Mouse (Mus musculus) left cerebral cortex, postnatal 25 days (tissue): ENCODE data around the gene Sox4. TPM values are rescaled to one million over a fixed set of nuclear protein-coding genes. Genes with fewer than 3 reads are reported as not detected.

Experiments used
- DNase-seq, 2 experiments: peaks; one replicate each; pipeline ENCODE4 v3.0.0; 2022; ENCODE audit warnings: low spot score in 2 of 2, mixed read lengths in 1 of 2
- intact Hi-C: fragments of 180-260 bp; cut with DNase I; formaldehyde crosslinking; loops from one replicate; pipeline ENCODE4 v1.15.1; 2025
- total RNA-seq, 2 experiments: library from RNA; stranded (reverse); gene quantifications; 2 replicates each; pipeline ENCODE4 v1.2.3; 2021

Gene Sox4
- total RNA-seq, 2 experiments from 2014 or later, result 24.3 to 24.5 TPM

GRCm38 (mm10) chr13:28949279-28949915 is 4.1 kb downstream of the Sox4 start:
- intact Hi-C loops, result no loop called here
- DNase-seq, result peak; percentile 21 to 28

GRCm38 (mm10) chr13:28948541-28948940 is 5.0 kb downstream of the Sox4 start:
- intact Hi-C loops, result no loop called here
- DNase-seq, result peak; percentile 27 to 54

- peak in 1 of 2 experiments; percentile 9 for DNase-seq
- intact Hi-C loops, result no loop called here
These were observed 5.6 kb downstream of the Sox4 start for GRCm38 (mm10) chr13:28947740-28948441.

- intact Hi-C loops, result no loop called here
- no peak for DNase-seq
These were observed 6.9 kb downstream of the Sox4 start for GRCm38 (mm10) chr13:28946565-28947135.

- no peak for DNase-seq
- intact Hi-C loops, result no loop called here
These were observed 7.8 kb downstream of the Sox4 start for GRCm38 (mm10) chr13:28945681-28946080.

GRCm38 (mm10) chr13:28942926-28943325 is 10.6 kb downstream of the Sox4 start:
- DNase-seq, result no peak
- intact Hi-C loops, result no loop called here

GRCm38 (mm10) chr13:28941983-28942630 is 11.4 kb downstream of the Sox4 start:
- peak in 1 of 2 experiments; percentile 40 for DNase-seq

GRCm38 (mm10) chr13:28933375-28933774 is 20.1 kb downstream of the Sox4 start:
- no peak for DNase-seq
- intact Hi-C loops, result no loop called here

More at GRCm38 (mm10) chr13:28941983-28942630, 11.4 kb downstream of the Sox4 start:
- intact Hi-C loops, result no loop called here

- intact Hi-C loops, result no loop called here
- DNase-seq, result no peak
These were observed 21.7 kb downstream of the Sox4 start for GRCm38 (mm10) chr13:28931776-28932175.

- intact Hi-C loops, result no loop called here
- no peak for DNase-seq
These were observed 22.2 kb downstream of the Sox4 start for GRCm38 (mm10) chr13:28931266-28931665.

GRCm38 (mm10) chr13:28930364-28930763 is 23.1 kb downstream of the Sox4 start:
- intact Hi-C loops, result no loop called here
- DNase-seq, result no peak

GRCm38 (mm10) chr13:28929936-28930335 is 23.6 kb downstream of the Sox4 start:
- DNase-seq, result no peak
- intact Hi-C loops, result no loop called here

GRCm38 (mm10) chr13:28923136-28923535 is 30.4 kb downstream of the Sox4 start:
- intact Hi-C loops, result no loop called here
- no peak for DNase-seq

GRCm38 (mm10) chr13:28917379-28918250 is 35.9 kb downstream of the Sox4 start:
- intact Hi-C loops, result no loop called here
- no peak for DNase-seq

- DNase-seq, result no peak
- intact Hi-C loops, result no loop called here
These were observed 39.9 kb downstream of the Sox4 start for GRCm38 (mm10) chr13:28913656-28914055.

- intact Hi-C loops, result no loop called here
- DNase-seq, result no peak
These were observed 46.5 kb downstream of the Sox4 start for GRCm38 (mm10) chr13:28906981-28907380.
